Mouse (Mus musculus) kidney, postnatal 36 days (tissue): ENCODE data around the gene Sec1.
A peak's percentile ranks its signal among the peaks of the same experiment; 100 is the strongest.

Source experiments
- DNase-seq, 2 experiments: peaks; one replicate each; pipeline ENCODE4 v3.0.0; 2021 to 2022; ENCODE audit warnings: mixed read lengths in 2 of 2

Sec1 gene

DNA sequence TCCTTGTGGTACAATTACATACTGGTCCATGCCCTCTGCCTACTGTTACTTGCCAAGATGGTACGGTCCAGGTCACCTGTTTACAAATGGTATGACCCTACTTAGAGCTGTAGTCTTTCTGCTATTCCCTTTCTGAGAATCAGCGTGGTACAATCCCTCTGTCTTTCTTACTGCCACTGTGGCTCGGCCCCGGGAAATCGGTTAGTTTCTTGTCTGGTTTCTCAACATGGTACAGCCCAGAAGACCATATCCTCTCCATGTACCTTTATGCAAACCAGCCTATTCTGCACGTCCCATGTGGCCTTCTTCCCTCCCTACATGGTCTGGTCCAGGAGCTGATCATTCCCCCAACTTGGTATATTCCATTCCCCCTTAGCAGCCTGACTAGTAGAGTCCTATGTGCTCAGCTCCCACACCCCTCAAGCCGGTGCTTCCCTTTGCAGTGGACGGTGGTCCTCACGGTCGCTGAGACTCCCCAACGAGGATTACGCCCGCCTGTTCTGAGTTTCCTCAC lies 9.9 kb upstream of the Sec1 start:
- DNase-seq, result peak; percentile 69 to 81

DNA sequence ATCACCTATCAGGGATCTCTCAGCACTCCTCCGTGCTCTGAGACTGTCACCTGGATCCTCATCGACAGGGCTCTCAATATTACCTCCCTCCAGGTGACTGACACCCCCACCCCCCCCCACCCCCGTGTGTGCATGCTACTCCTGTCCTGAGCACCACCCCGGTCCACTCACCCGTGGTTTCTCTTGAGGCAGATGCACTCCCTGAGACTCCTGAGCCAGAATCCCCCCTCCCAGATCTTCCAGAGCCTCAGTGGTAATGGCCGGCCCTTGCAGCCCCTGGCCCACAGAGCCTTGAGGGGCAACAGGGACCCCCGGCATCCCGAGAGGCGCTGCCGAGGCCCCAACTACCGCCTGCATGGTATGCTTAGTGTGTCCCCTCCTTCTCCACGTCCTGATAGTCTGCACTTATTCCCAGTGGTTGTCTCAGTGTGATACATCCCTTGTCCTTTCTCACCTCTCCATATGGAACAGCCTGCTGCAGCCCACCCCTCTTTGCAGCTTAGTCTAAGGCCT lies 9.4 kb upstream of the Sec1 start:
- no peak for DNase-seq

DNA sequence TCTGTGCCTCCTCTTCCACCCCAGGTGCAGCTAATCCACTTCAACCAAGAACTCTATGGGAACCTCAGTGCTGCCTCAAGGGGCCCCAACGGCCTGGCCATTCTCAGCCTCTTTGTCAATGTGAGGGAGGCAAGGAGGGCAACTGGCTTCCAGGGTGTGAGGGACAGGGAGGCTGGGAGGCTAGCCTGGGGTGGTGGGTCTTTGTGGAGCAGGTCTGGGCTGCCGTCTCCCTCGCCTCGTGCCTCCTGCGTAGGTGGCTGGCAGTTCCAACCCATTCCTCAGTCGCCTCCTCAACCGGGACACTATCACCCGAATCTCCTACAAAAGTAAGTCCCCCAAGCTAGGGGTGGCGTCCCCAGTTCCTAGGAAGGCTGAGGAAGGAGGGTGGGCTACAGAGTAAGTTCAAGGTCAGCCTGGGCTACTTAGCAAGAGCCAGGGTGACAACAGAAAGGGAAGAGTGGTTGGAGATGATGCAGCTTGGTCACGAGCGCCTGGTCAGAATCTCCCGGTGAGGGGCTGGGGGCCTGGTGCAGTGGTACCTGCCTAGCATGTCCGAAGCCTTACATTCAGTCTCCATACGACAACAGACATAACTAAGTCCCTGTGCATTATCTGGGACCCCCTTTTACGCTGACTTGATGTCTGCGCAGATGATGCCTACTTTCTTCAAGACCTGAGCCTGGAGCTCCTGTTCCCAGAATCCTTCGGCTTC lies 8.8 kb upstream of the Sec1 start:
- no peak for DNase-seq

- DNase-seq, result no peak
Observed at GRCm38 (mm10) chr7:45702316-45702715, 8.1 kb upstream of the Sec1 start.

DNA sequence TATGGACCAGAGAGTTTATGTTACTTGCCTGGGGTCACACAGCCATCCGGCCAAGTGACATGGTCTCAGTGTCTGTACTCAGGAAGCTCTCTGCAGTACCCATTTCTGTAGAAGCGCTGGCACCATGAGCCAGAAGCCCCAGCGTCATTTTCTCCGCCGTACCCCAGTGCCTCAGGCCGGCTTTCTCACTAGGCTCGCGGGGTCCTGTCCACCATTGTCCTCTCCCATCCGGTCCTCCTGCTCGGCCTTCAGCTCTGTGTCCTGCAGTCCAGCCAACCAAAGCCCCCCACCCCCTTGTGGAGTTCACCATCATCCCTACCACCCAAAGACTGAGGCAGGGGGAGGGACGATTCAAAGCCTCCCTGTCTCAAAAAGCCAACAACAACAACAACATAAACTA lies 7.4 kb upstream of the Sec1 start:
- no peak for DNase-seq

GRCm38 (mm10) chr7:45701072-45701471 lies 6.9 kb upstream of the Sec1 start:
- no peak for DNase-seq

- peak; percentile 89 to 92 for DNase-seq
Observed at GRCm38 (mm10) chr7:45700301-45701015, 6.3 kb upstream of the Sec1 start.

GRCm38 (mm10) chr7:45699523-45700141 lies 5.4 kb upstream of the Sec1 start, which contains the start of gene Car11:
TSS of gene Car11 (plus strand) at chr7:45699843.
- DNase-seq, result no peak

GRCm38 (mm10) chr7:45697894-45698293 lies 3.7 kb upstream of the Sec1 start:
- DNase-seq, result no peak

GRCm38 (mm10) chr7:45695098-45695497 lies 896 bp upstream of the Sec1 start:
- no peak for DNase-seq

- no peak for DNase-seq
Observed at GRCm38 (mm10) chr7:45692364-45692763, 1.8 kb downstream of the Sec1 start.

- DNase-seq, result peak; percentile 30 to 57
Observed at GRCm38 (mm10) chr7:45689800-45690199, 4.4 kb downstream of the Sec1 start.

DNA sequence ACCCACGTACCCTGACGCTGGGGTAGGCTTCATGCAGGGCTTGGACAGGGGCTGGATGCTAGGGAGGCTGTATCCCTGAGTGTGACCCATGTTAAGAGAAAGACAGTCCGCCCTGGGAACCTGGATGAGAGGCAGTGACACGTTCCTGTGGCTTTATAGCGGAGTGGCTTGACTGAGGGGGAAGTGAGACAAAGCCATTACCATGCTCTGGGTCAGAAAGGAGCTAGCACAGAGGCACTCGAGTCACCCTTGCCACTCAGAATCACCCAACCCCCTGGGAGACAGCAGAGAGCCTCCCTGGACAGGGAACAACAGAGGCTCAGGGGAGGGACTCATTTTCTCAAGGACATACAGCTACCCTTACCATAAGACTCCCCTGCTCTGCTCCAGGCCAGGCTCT lies 5.1 kb downstream of the Sec1 start:
- no peak for DNase-seq

DNA sequence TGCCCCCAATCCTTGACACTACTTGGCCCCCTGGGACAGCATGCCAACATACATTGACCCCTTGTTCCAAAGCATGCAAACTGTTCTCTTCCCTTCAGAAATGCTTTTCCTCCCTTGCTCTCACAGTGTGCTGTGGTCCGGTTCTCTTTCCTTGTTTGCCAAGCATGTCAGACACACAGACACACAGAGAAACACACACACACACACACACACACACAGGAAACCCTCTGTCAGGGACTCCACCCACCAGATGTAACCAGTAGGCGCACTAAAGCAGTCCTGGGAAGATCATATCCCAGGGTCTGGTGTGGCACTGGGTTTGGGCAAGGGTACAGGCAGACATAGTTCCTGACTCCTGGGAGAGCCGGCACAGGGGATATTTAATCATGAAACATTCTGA lies 7.4 kb downstream of the Sec1 start:
- peak in 1 of 2 experiments; percentile 42 for DNase-seq

- DNase-seq, result no peak
Observed at GRCm38 (mm10) chr7:45685811-45686210, 8.4 kb downstream of the Sec1 start.

DNA sequence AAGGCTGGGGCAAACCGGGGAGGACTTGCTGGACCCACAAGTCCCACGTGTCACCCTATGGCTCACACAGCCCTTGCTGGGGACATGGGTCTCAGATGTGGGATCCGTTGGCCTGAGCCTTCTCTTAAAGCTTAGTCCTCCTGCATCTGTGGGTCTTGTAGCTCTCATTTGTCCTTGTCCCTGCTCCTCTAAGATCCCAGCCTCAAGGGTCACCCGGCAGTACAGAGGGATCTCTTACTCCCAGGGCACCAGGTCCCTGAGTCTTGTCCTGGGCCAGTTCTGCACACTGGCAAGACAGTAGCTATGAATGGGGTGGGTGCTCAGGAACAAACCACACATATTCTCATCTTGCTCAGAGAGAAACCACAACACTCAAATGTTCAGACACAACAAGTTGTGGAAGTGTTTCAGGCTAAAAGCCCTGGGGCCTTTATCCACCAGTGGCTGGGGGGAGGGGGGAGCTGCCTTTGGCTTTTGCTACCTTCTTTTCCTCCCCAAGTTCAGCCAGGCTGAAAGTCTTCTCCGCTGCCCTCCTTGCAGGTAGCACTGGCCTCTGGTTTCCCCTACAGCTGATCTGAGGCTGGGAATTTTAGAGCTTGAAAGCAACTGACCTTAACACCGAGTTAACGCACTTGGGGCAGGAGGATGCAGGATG lies 10.7 kb downstream of the Sec1 start, which contains the start of gene Ntn5:
Ntn5 (plus strand) TSS at position 627 of the 655 bp plus-strand sequence.
- no peak for DNase-seq

GRCm38 (mm10) chr7:45682144-45683126 lies 11.8 kb downstream of the Sec1 start:
- DNase-seq, result peak; percentile 89 to 96

GRCm38 (mm10) chr7:45681046-45681736 lies 13.0 kb downstream of the Sec1 start:
- no peak for DNase-seq

GRCm38 (mm10) chr7:45679966-45680621 lies 14.1 kb downstream of the Sec1 start:
- peak; percentile 42 to 57 for DNase-seq

DNA sequence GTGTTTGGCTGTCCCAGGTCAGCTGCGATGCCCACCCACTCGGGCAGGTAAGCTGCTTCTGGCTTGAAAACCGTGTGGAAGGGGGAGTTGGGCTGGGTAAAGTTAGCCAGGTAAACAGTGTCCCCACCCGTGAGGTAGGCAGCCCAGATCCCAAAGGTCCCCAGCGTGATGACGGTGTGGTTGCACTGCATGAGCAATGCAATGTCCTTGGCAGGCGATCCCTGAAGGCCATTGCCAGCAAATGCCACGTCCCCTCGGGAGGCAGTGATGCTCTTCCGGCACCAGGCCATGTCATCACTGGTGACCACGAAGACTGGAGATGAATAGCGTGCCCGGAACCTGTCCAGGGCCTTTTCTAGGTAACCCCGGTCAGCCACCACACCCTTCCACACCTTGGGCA lies 15.7 kb downstream of the Sec1 start:
- DNase-seq, result no peak
